Mouse (Mus musculus) right cerebral cortex, postnatal 4 days (tissue): ENCODE data around the gene Gpbp1.

Experiments
- DNase-seq: peaks from one replicate; pipeline ENCODE4 v3.0.0-alpha.2; 2022

Gene Gpbp1

GRCm38 (mm10) chr13:111461424-111461823 is 28.5 kb downstream of the Gpbp1 start:
- DNase-seq, result no peak

GRCm38 (mm10) chr13:111456790-111457189 is 33.1 kb downstream of the Gpbp1 start:
- no peak for DNase-seq

GRCm38 (mm10) chr13:111444325-111444724 is 45.6 kb downstream of the Gpbp1 start:
- DNase-seq, result no peak

GRCm38 (mm10) chr13:111431174-111431573 is 58.7 kb downstream of the Gpbp1 start:
- DNase-seq, result no peak

GRCm38 (mm10) chr13:111421330-111421729 is 68.6 kb downstream of the Gpbp1 start:
- no peak for DNase-seq

GRCm38 (mm10) chr13:111418087-111418486 is 71.8 kb downstream of the Gpbp1 start:
- DNase-seq, result no peak

- peak; percentile 89 for DNase-seq
These were observed 76.8 kb downstream of the Gpbp1 start for GRCm38 (mm10) chr13:111413156-111413555.

GRCm38 (mm10) chr13:111410831-111411230 is 79.1 kb downstream of the Gpbp1 start:
- DNase-seq, result no peak

- DNase-seq, result peak; percentile 25
These were observed 83.0 kb downstream of the Gpbp1 start for GRCm38 (mm10) chr13:111406859-111407389.

- no peak for DNase-seq
These were observed 84.0 kb downstream of the Gpbp1 start for GRCm38 (mm10) chr13:111405956-111406355.

- DNase-seq, result no peak
These were observed 92.2 kb downstream of the Gpbp1 start for GRCm38 (mm10) chr13:111397600-111398151.

GRCm38 (mm10) chr13:111397061-111397460 is 92.8 kb downstream of the Gpbp1 start:
- no peak for DNase-seq

GRCm38 (mm10) chr13:111395528-111395927 is 94.4 kb downstream of the Gpbp1 start:
- DNase-seq, result no peak

- no peak for DNase-seq
These were observed 95.0 kb downstream of the Gpbp1 start for GRCm38 (mm10) chr13:111394904-111395303.

- no peak for DNase-seq
These were observed 95.6 kb downstream of the Gpbp1 start for GRCm38 (mm10) chr13:111394341-111394740.

GRCm38 (mm10) chr13:111393426-111393825 is 96.5 kb downstream of the Gpbp1 start:
- no peak for DNase-seq

- no peak for DNase-seq
These were observed 98.5 kb downstream of the Gpbp1 start for GRCm38 (mm10) chr13:111391426-111391825.

- DNase-seq, result no peak
These were observed 98.9 kb downstream of the Gpbp1 start for GRCm38 (mm10) chr13:111391011-111391410.

- DNase-seq, result no peak
These were observed 105.6 kb downstream of the Gpbp1 start for GRCm38 (mm10) chr13:111384011-111384985.
